Mouse (Mus musculus) macrophage (primary cell): Measurements from ENCODE around the gene Hist1h4k. TPM values are rescaled to one million over a fixed set of nuclear protein-coding genes. Genes with fewer than 3 reads are reported as not detected.
A peak's percentile ranks its signal among the peaks of the same experiment; 100 is the strongest.
"Not testable (repeated sequence)": the region's sequence is repeated elsewhere in the genome, so short reads cannot be mapped to it uniquely, and the experiment has no call there.

ENCODE experiments used
- H3K27ac ChIP-seq: fragments of 350-480 bp; formaldehyde crosslinking; 2 replicates; pipeline ENCODE4 v1.9.0; 2021
- H3K36me3 ChIP-seq: fragments of 350-480 bp; formaldehyde crosslinking; 2 replicates; pipeline ENCODE4 v1.9.0; 2021; ENCODE audit errors: inconsistent target
- H3K4me3 ChIP-seq: fragments of 350-480 bp; formaldehyde crosslinking; 2 replicates; pipeline ENCODE4 v1.9.0; 2021; ENCODE audit errors: inconsistent target
- H3K79me2 ChIP-seq: fragments of 350-480 bp; formaldehyde crosslinking; 2 replicates; pipeline ENCODE4 v1.9.0; 2021; ENCODE audit errors: inconsistent target
- WGBS: methylation state at CpG from one replicate; pipeline ENCODE4 v1.1.7; 2026; ENCODE audit warnings: inconsistent platforms; ENCODE audit not compliant: missing documents; 5-methylcytosine and 5-hydroxymethylcytosine counted together
- polyA plus RNA-seq: library from polyadenylated mRNA; stranded (reverse); fragments of 250-400 nt; gene quantifications from 3 replicates; pipeline ENCODE4 v1.2.4, GENCODE M21; 2018; ENCODE audit warnings: inconsistent platforms
- total RNA-seq, 78 experiments: library from RNA; depleted of rRNA; stranded (reverse); fragments of 250-400 nt; gene quantifications; 1 replicate in 9 of 78; 2 replicates in 24 of 78; 3 replicates in 43 of 78; 4 replicates in 2 of 78; pipeline ENCODE4 v1.2.4; 2018; ENCODE audit warnings: inconsistent platforms in 56 of 78

Gene Hist1h4k
- total RNA-seq (2018; cell fraction: chromatin; rRNA removed), result 100 to 1,000 TPM in 1 of 26 experiments, 10 to 100 TPM in 21, not detected in 4; 10.5 to 118 (median 22.6) TPM
- total RNA-seq (2018; cell fraction: cytosol; rRNA removed), result 100 to 1,000 TPM in 5 of 26 experiments, 10 to 100 TPM in 21; 19.3 to 134 (median 57.4) TPM
- 100 to 1,000 TPM in 1 of 26 experiments, 10 to 100 TPM in 21, 1 to 10 TPM in 1, not detected in 3; 9.4 to 159 (median 27.9) TPM for total RNA-seq (2018; cell fraction: nucleus; rRNA removed)
- polyA plus RNA-seq, result 3.4 to 5.4 TPM in 2 of 3 replicates, not detected in the other

- peaks cover 35% of the 10 kb centered on the region for H3K79me2 ChIP-seq
- H3K4me3 ChIP-seq, result peak within 1 kb of the TSS; percentile 43
- H3K36me3 ChIP-seq, result not testable (repeated sequence)
- H3K27ac ChIP-seq, result peak within 1 kb of the TSS; percentile 72
- WGBS, result under 1% methylated on average over 31 of the region's 56 CpGs
These were observed at the start of gene Hist1h4k for GRCm38 (mm10) chr13:21750159-21751017. Gene Hist1h4k (minus strand): TSS chr13:21750505.

DNA sequence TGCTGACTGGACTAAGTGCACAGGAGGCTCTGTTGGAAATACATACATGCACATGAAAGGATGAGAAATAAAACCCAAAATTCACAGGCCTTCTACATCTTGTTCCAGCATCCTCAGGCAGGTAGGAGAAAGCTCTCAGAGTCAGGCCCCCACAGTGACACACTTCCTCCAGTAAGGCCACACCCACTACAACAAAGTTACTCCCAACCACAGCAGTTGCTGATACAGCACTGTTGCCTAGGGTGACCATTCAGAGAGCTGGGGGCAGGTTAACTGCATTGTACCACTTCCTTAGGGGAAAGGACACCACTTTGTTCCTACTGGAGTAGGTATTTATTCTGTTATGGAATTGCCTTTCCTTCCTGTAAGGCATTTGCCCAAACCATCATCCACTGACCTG is 46.9 kb upstream of the Hist1h4k start:
- not testable (repeated sequence) for H3K36me3 ChIP-seq, H3K27ac ChIP-seq, H3K79me2 ChIP-seq, H3K4me3 ChIP-seq

DNA sequence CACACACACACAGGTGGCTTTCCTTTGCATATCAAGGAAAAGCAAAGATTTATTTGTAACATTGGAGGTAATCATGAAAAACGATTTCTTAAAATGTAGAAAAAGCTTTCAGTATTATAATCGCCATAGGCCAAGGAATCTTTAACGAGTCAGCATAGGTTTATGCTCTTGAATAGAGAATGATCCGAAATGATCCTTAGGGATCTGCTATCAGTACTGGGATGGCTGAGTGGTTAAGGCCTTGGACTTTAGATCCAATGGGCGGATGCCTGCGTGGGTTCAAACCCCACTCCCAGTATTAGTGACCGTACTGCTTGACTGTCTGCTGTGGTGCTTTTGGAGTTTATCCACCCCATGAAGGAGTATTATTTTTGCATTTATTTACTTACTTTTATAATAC is 45.3 kb upstream of the Hist1h4k start:
- WGBS, result 89% methylated on average over 6 of the region's 7 CpGs
- Histone ChIP-seq H3K36me3 (no peaks in the 10 kb centered on the region), H3K27ac (no peak overlapping the region), H3K4me3 (no peak overlapping the region), H3K79me2 (no peaks in the 10 kb centered on the region)

DNA sequence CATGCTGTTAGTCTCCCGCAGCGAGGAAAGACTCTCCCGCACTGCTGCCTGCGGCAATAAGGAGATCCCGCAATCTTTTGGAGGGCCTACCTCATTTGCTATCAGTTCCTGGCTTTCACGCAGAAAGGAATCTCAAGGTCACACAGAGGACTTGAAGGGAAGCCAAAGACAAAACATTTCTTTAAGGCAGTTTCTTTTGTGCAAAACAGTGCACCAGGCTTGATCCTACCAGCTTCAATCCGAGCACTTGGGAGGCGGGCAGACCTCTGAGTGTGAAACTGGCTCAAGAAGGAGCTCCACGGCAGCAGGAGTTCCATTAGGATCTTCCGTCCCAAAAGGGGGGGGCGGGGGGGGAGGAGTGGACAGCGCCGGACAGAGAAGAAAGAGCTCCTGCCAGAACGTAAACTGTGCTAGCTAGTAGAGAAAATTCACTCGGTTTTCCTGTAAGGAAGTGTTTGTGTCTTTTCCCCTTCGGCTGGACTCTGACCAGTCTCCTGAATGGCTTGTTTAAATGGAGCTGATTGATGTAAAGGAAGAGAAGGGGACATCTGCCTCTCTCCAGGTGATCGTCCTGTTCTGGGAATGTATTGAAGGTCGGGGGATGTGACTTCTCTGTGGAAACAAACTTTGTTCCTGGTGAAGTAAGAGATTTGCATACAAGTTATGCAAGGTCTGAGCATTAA is 40.4 kb upstream of the Hist1h4k start:
- Histone ChIP-seq H3K79me2 (no peaks in the 10 kb centered on the region), H3K27ac (no peak overlapping the region), H3K36me3 (no peaks in the 10 kb centered on the region), H3K4me3 (no peak overlapping the region)
- 62% methylated on average over 18 of the region's 18 CpGs for WGBS

DNA sequence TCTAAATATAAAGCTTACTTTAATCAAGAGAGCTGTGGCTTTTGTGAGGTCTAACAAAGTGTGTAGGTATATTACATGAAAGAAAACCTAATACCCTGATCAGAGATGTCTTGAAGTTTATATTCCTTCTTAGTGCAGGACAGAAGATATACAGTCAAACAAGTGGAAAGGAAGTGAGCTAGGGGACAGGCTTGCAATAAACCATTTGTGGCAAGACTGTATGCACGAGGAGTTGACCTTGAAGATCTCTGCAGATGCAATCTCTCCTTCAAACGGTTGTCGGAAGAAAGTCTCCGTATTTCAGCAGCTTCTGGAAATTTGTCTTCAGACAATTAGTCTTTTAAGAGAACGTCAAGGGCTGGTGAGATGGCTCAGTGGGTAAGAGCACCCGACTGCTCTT is 39.6 kb upstream of the Hist1h4k start:
- Histone ChIP-seq H3K79me2 (no peaks in the 10 kb centered on the region), H3K4me3 (no peak overlapping the region), H3K27ac (no peak overlapping the region), H3K36me3 (no peaks in the 10 kb centered on the region)
- WGBS, result 63% methylated on average over 5 of the region's 6 CpGs

DNA sequence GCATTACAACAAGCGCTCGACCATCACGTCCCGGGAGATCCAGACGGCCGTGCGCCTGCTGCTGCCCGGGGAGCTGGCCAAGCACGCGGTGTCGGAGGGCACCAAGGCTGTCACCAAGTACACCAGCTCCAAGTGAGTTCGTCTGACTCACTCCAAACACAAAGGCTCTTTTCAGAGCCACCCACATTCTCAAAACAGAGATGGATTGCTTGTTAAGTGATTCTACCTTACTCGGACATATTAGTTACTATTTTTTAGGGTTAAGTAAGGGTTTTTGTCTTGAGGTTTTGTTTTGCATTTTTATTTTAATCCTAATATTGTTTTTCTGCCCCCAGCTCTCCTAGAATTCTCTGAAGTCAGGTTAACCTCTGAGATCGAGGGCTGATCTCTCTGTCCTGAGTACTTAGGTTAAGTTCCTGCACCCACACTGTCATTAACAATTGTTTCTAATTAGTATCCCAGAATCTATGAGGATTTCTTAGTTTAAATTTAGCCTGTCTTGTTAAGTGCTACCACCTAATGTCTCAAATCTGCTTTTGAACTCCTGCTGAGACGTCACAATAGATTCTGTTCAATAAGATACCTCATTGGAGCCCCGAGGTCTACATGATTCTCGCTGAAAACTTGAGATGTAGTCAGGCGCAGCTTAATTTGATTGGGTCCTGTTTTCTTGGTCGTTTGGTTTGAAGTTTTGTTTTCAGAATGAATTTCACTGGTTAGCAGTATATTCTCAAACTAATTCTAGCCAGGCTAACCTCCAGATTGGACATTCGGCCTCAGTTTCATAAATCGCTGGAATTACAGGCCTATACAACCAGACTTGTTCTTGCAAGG is 37.7 kb upstream of the Hist1h4k start:
- peak overlapping the region; percentile 28 for H3K27ac ChIP-seq
- H3K36me3 ChIP-seq, result no peaks in the 10 kb centered on the region
- 54% methylated on average over 13 of the region's 21 CpGs for WGBS
- no peak overlapping the region for H3K4me3 ChIP-seq
- no peaks in the 10 kb centered on the region for H3K79me2 ChIP-seq

- H3K79me2 ChIP-seq, H3K36me3 ChIP-seq: not testable (repeated sequence)
- Histone ChIP-seq H3K4me3 (peak within 1 kb of the TSS; percentile 20), H3K27ac (peak within 1 kb of the TSS; percentile 88)
- under 1% methylated on average over 22 of the region's 63 CpGs for WGBS
These were observed 36.8 kb upstream of the Hist1h4k start, which contains the start of the genes Hist1h2an and Hist1h2bp for GRCm38 (mm10) chr13:21786899-21787629. Gene Hist1h2an (minus strand): TSS chr13:21787218. Gene Hist1h2bp (plus strand): TSS chr13:21787461.

GRCm38 (mm10) chr13:21786189-21786898 is 36.0 kb upstream of the Hist1h4k start:
- 29% methylated on average over 7 of the region's 8 CpGs for WGBS
- peak overlapping the region; percentile 88 for H3K27ac ChIP-seq
- H3K36me3 ChIP-seq, result no peaks in the 10 kb centered on the region
- no peaks in the 10 kb centered on the region for H3K79me2 ChIP-seq
- H3K4me3 ChIP-seq, result peak overlapping the region; percentile 20

DNA sequence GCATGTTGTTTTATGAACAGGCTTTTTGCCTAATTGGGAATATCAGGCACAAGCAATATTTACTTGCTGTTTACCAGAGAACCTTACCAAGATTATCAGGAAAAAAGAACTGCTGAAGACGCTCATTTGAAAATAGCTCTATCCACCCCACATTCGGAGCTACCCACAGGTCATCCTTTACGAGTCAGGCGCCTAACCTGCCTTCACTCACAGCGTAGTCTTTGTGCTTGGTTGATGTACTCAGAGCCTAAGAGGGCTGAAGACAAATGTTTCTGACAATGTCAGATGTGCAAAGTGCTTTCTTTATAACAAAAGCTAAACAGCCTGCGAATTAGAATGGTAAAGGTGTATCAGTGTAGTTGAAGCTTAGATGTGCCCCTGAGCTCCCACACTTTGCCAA is 34.0 kb upstream of the Hist1h4k start:
- Histone ChIP-seq H3K36me3 (no peaks in the 10 kb centered on the region), H3K27ac (peak overlapping the region; percentile 88), H3K4me3 (no peak overlapping the region; the same call in 1 of the 2 replicates), H3K79me2 (no peaks in the 10 kb centered on the region)
- WGBS, result 88% methylated on average over 6 of the region's 6 CpGs

GRCm38 (mm10) chr13:21783734-21784161 is 33.4 kb upstream of the Hist1h4k start:
- Histone ChIP-seq H3K36me3 (no peaks in the 10 kb centered on the region), H3K4me3 (peak overlapping the region; percentile 29), H3K79me2 (no peaks in the 10 kb centered on the region), H3K27ac (peak overlapping the region; percentile 88)
- 15% methylated on average over 9 of the region's 9 CpGs for WGBS

DNA sequence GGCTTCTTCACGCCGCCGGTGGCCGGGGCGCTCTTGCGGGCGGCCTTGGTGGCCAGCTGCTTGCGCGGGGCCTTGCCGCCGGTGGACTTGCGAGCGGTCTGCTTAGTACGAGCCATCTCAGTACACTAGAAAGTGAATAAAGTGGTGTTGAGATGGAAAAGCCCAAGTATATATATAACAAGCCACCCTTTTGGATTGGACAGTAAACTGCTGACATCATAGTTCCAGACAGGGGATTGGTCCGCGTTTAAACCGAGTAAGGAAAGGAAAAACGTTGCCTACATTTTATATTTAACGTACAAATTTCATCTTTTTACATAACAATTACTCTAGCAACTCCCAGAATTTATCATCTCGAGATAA is 32.9 kb upstream of the Hist1h4k start, which contains the start of gene Hist1h3i:
Hist1h3i (minus strand) TSS at position 116 of the 363 bp plus-strand sequence.
- 4% methylated on average over 6 of the region's 20 CpGs for WGBS
- H3K79me2 ChIP-seq, result no peaks in the 10 kb centered on the region
- H3K4me3 ChIP-seq, result peak within 1 kb of the TSS; percentile 29
- peak within 1 kb of the TSS; percentile 88 for H3K27ac ChIP-seq
- no peaks in the 10 kb centered on the region for H3K36me3 ChIP-seq

DNA sequence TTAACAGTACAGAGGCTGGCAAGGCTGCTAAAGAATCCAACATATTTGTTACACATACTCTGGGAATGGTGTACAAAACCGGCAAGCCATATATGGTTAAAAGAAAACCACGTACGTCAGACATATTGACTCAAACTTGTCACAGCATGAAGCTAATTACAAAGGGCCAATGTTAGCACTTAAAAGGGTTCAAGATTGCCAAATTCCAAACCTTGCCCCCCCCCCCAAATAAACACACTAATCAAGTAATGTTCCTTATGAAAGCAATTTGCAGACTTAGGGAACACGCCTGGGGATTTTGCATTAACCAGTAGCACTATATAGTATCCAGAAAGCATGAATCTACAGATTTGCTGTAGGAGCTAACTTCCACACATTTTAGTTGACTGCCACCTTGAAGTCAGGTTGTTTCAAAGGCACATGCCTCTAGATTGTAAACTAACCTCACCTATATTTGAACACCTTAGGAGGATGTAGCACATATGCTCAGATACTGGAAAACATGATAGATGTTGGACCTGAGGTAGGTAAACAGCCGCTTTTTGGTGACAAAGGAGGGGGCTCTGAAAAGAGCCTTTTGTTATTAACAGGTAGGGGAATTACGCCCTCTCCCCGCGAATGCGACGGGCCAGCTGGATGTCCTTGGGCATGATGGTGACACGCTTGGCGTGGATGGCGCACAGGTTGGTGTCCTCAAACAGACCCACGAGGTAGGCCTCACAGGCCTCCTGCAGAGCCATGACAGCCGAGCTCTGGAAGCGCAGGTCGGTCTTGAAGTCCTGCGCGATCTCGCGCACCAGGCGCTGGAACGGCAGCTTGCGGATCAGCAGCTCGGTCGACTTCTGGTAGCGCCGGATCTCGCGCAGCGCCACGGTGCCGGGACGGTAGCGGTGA is 32.3 kb upstream of the Hist1h4k start:
- peak overlapping the region; percentile 23; the same call in 1 of the 2 replicates for H3K4me3 ChIP-seq
- not testable (repeated sequence) for H3K79me2 ChIP-seq, H3K36me3 ChIP-seq
- WGBS, result 4% methylated on average over 10 of the region's 35 CpGs
- H3K27ac ChIP-seq, result peak overlapping the region; percentile 86
